Mouse (Mus musculus) limb, embryonic 12.5 days (tissue): Measurements from ENCODE around the gene Nfkbil1. TPM values are rescaled to one million over a fixed set of nuclear protein-coding genes. Genes with fewer than 3 reads are reported as not detected.

Experiments
- ATAC-seq: fragments of 200-750 bp; cut with Nextera tagmentation; 2 replicates; pipeline ENCODE4 v1.8.0; 2017; ENCODE audit warnings: low read depth, moderate TSS enrichment; ENCODE audit not compliant: insufficient number of reproducible peaks, insufficient read depth, low FRiP score, low TSS enrichment
- H3K27ac ChIP-seq: fragments of 300-500 bp; sonication (generic); 2 replicates; pipeline ENCODE4 v1.5.1; 2016; ENCODE audit warnings: mild to moderate bottlenecking, moderate library complexity
- H3K27me3 ChIP-seq: fragments of 300-500 bp; sonication (generic); 2 replicates; pipeline ENCODE4 v1.6.1; 2016; ENCODE audit warnings: mild to moderate bottlenecking, moderate library complexity
- H3K36me3 ChIP-seq: fragments of 300-500 bp; sonication (generic); 2 replicates; pipeline ENCODE4 v1.6.1; 2016; ENCODE audit warnings: mild to moderate bottlenecking, moderate library complexity
- H3K4me1 ChIP-seq: fragments of 300-500 bp; sonication (generic); replicated peaks from 2 replicates; pipeline ENCODE4 v1.6.1; 2016
- H3K4me2 ChIP-seq: fragments of 300-500 bp; sonication (generic); 2 replicates; pipeline ENCODE4 v1.6.1; 2016; ENCODE audit warnings: mild to moderate bottlenecking, moderate library complexity
- H3K4me3 ChIP-seq: fragments of 300-500 bp; sonication (generic); replicated peaks from 2 replicates; pipeline ENCODE4 v1.5.1; 2016; ENCODE audit warnings: mild to moderate bottlenecking
- H3K9ac ChIP-seq: fragments of 300-500 bp; sonication (generic); replicated peaks from 2 replicates; pipeline ENCODE4 v1.6.1; 2016; ENCODE audit warnings: mild to moderate bottlenecking, moderate library complexity
- H3K9me3 ChIP-seq: fragments of 300-500 bp; sonication (generic); 2 replicates; pipeline ENCODE4 v1.6.1; 2016; ENCODE audit warnings: mild to moderate bottlenecking, moderate library complexity
- WGBS: fragments of 180-500 bp; shearing (Covaris S2); methylation state at CpG from one replicate; pipeline ENCODE4 v1.1.7; 2016; 5-methylcytosine and 5-hydroxymethylcytosine counted together
- polyA plus RNA-seq: library from polyadenylated mRNA; unstranded; fragments of >200 nt; fragmentation: Nextera tagmentation; extraction: Ambion mirVana; gene quantifications from 2 replicates; pipeline ENCODE4 v1.2.1, GENCODE M21; 2016

The Nfkbil1 gene
- polyA plus RNA-seq, 1 experiment from 2014 or later: 13.3 TPM

GRCm38 (mm10) chr17:35253293-35254093, 17.9 kb upstream of the Nfkbil1 start:
- 89% methylated on average over 32 of the region's 32 CpGs for WGBS
- no peak overlapping the region for H3K4me3 ChIP-seq
- H3K4me2 ChIP-seq: no peak overlapping the region
- peaks cover 58% of the 10 kb centered on the region for H3K36me3 ChIP-seq
- H3K27me3 ChIP-seq: no peaks in the 10 kb centered on the region; the same call in 1 of the 2 replicates
- ATAC-seq: no peak
- no peaks in the 10 kb centered on the region for H3K4me1 ChIP-seq
- H3K27ac ChIP-seq: no peak overlapping the region
- no peak overlapping the region for H3K9ac ChIP-seq
- H3K9me3 ChIP-seq: no peaks in the 10 kb centered on the region

GRCm38 (mm10) chr17:35252619-35253292, 17.2 kb upstream of the Nfkbil1 start:
- no peak overlapping the region for H3K27ac ChIP-seq
- no peaks in the 10 kb centered on the region for H3K9me3 ChIP-seq
- no peak overlapping the region for H3K4me2 ChIP-seq
- WGBS: 89% methylated on average over 18 of the region's 18 CpGs
- H3K4me1 ChIP-seq: no peaks in the 10 kb centered on the region
- H3K4me3 ChIP-seq: no peak overlapping the region
- no peak for ATAC-seq
- no peak overlapping the region for H3K9ac ChIP-seq
- H3K36me3 ChIP-seq: peaks cover 66% of the 10 kb centered on the region
- H3K27me3 ChIP-seq: no peaks in the 10 kb centered on the region; the same call in 1 of the 2 replicates

- no peak for ATAC-seq
Observed at GRCm38 (mm10) chr17:35251981-35252380, 16.4 kb upstream of the Nfkbil1 start.

GRCm38 (mm10) chr17:35251162-35251719, 15.6 kb upstream of the Nfkbil1 start:
- no peak for ATAC-seq
- no peak overlapping the region for H3K27ac ChIP-seq
- H3K4me1 ChIP-seq: no peaks in the 10 kb centered on the region; the same call in 1 of the 2 replicates
- no peaks in the 10 kb centered on the region for H3K9me3 ChIP-seq
- peaks cover 81% of the 10 kb centered on the region for H3K36me3 ChIP-seq
- no peak overlapping the region for H3K9ac ChIP-seq
- no peak overlapping the region for H3K4me2 ChIP-seq
- WGBS: 85% methylated on average over 15 of the region's 15 CpGs
- no peaks in the 10 kb centered on the region for H3K27me3 ChIP-seq
- H3K4me3 ChIP-seq: no peak overlapping the region

More at GRCm38 (mm10) chr17:35251981-35252380, 16.4 kb upstream of the Nfkbil1 start:
- Histone ChIP-seq H3K4me1 (no peaks in the 10 kb centered on the region), H3K27ac (no peak overlapping the region), H3K9ac (no peak overlapping the region), H3K9me3 (no peaks in the 10 kb centered on the region), H3K4me3 (no peak overlapping the region), H3K36me3 (peaks cover 73% of the 10 kb centered on the region), H3K4me2 (no peak overlapping the region), H3K27me3 (no peaks in the 10 kb centered on the region; the same call in 1 of the 2 replicates)
- 81% methylated on average over 5 of the region's 5 CpGs for WGBS

- Histone ChIP-seq H3K9ac (no peak overlapping the region; the same call in 1 of the 2 replicates), H3K9me3 (no peaks in the 10 kb centered on the region), H3K27me3 (no peaks in the 10 kb centered on the region), H3K4me2 (no peak overlapping the region), H3K4me1 (peaks cover 3% of the 10 kb centered on the region; the same call in 1 of the 2 replicates), H3K36me3 (peaks cover 88% of the 10 kb centered on the region), H3K27ac (no peak overlapping the region), H3K4me3 (no peak overlapping the region)
- ATAC-seq: no peak
- 88% methylated on average over 3 of the region's 3 CpGs for WGBS
Observed at GRCm38 (mm10) chr17:35250348-35251120, 14.9 kb upstream of the Nfkbil1 start.

- no peaks in the 10 kb centered on the region for H3K9me3 ChIP-seq
- 91% methylated on average over 19 of the region's 19 CpGs for WGBS
- H3K36me3 ChIP-seq: peaks cover 97% of the 10 kb centered on the region
- H3K27ac ChIP-seq: no peak overlapping the region
- no peak for ATAC-seq
- no peak overlapping the region for H3K4me3 ChIP-seq
- no peak overlapping the region for H3K9ac ChIP-seq
- peaks cover 13% of the 10 kb centered on the region for H3K4me1 ChIP-seq
- H3K4me2 ChIP-seq: no peak overlapping the region
- no peaks in the 10 kb centered on the region for H3K27me3 ChIP-seq
Observed at GRCm38 (mm10) chr17:35249451-35250197, 14.0 kb upstream of the Nfkbil1 start.

- no peaks in the 10 kb centered on the region for H3K9me3 ChIP-seq
- H3K9ac ChIP-seq: no peak overlapping the region
- no peak overlapping the region for H3K4me3 ChIP-seq
- WGBS: 88% methylated on average over 14 of the region's 14 CpGs
- H3K4me1 ChIP-seq: peaks cover 19% of the 10 kb centered on the region
- no peak overlapping the region for H3K4me2 ChIP-seq
- H3K36me3 ChIP-seq: peaks cover 99% of the 10 kb centered on the region
- no peak for ATAC-seq
- H3K27ac ChIP-seq: no peak overlapping the region
- H3K27me3 ChIP-seq: no peaks in the 10 kb centered on the region
Observed at GRCm38 (mm10) chr17:35248986-35249385, 13.4 kb upstream of the Nfkbil1 start.

GRCm38 (mm10) chr17:35247144-35247543, 11.6 kb upstream of the Nfkbil1 start:
- Histone ChIP-seq H3K27me3 (no peaks in the 10 kb centered on the region), H3K27ac (no peak overlapping the region), H3K9ac (no peak overlapping the region), H3K4me2 (no peak overlapping the region), H3K9me3 (no peaks in the 10 kb centered on the region), H3K4me1 (peaks cover 28% of the 10 kb centered on the region), H3K36me3 (peaks cover 91% of the 10 kb centered on the region), H3K4me3 (no peak overlapping the region)
- 89% methylated on average over 7 of the region's 7 CpGs for WGBS
- no peak for ATAC-seq

GRCm38 (mm10) chr17:35245731-35246623, 10.4 kb upstream of the Nfkbil1 start:
- H3K27ac ChIP-seq: no peak overlapping the region
- H3K9ac ChIP-seq: no peak overlapping the region
- H3K4me3 ChIP-seq: 0 out of 2 replicates have a peak overlapping the region, but pooled peaks have one; percentile 11
- no peaks in the 10 kb centered on the region for H3K27me3 ChIP-seq
- H3K4me1 ChIP-seq: peaks cover 28% of the 10 kb centered on the region
- ATAC-seq: no peak
- H3K4me2 ChIP-seq: peak overlapping the region; percentile 97
- WGBS: 86% methylated on average over 15 of the region's 15 CpGs
- peaks cover 81% of the 10 kb centered on the region for H3K36me3 ChIP-seq
- H3K9me3 ChIP-seq: no peaks in the 10 kb centered on the region
